9 mouse cellular contexts compared by ENCODE assay signal in genomic region chr2:164414581-164414980, GRCm38 (mm10). TPM values are rescaled to one million over a fixed set of nuclear protein-coding genes. Genes with fewer than 3 reads are reported as not detected.
DNase-seq lines count a peak whose midpoint lies in the region; ATAC-seq and TF ChIP-seq lines count a peak whose summit lies in the region.
"Had no signal": no experiment of that assay in that cellular context is flagged by ENCODE, and none has a peak within 500 bp of the region (broad histone marks: within the 10 kb centered on the region; RNA-seq: fewer than 3 reads in every experiment).

No protein-coding gene starts in this region.

- H3K4me2 ChIP-seq in heart, embryonic 11.5 days: peak overlapping the region; percentile 55
- 0 out of 2 replicates have a peak overlapping the region, but pooled peaks have one; percentile 23 for H3K4me2 ChIP-seq in hindbrain, embryonic 11.5 days (replicated peaks; ENCODE audit: low read depth, low read length)

- intact Hi-C loops in heart, postnatal 14 days (cut with DNase I): no loop called here

- H3K27me3 ChIP-seq in heart, embryonic 11.5 days (ENCODE audit: control insufficient read depth, insufficient read depth, low read length): peaks cover 34% of the 10 kb centered on the region
- peaks cover 41% of the 10 kb centered on the region for H3K27me3 ChIP-seq in E14TG2a.4 (ENCODE audit: insufficient read depth, low read length)
- peaks cover 11% of the 10 kb centered on the region; the same call in 1 of the 2 replicates for H3K27me3 ChIP-seq in hindbrain, embryonic 11.5 days (ENCODE audit: control insufficient read depth, insufficient read depth, low read length)
- peaks cover 53% of the 10 kb centered on the region for H3K27me3 ChIP-seq in megakaryocyte, embryonic 14.5 days (replicated peaks)
- H3K27me3 ChIP-seq in cerebellum, adult 2 months (ENCODE audit: control insufficient read depth, insufficient read depth, low read length): no peaks in the 10 kb centered on the region

- no peak for DNase-seq in heart, postnatal 14 days
- DNase-seq in hindbrain, embryonic 11.5 days (ENCODE audit: low spot score): no peak
- DNase-seq in MN1 (ENCODE audit: low spot score): no peak
- DNase-seq in cerebellum, adult 2 months: no peak
- DNase-seq: thymus, postnatal 36 days had no signal

- H3K27ac ChIP-seq in heart, embryonic 11.5 days (ENCODE audit: low read depth, low read length): no peak overlapping the region
- H3K27ac ChIP-seq in hindbrain, embryonic 11.5 days (ENCODE audit: low read depth, low read length): no peak overlapping the region
- no peak overlapping the region for H3K27ac ChIP-seq in cerebellum, adult 2 months (ENCODE audit: insufficient read depth, low read length)

- H3K4me1 ChIP-seq in heart, embryonic 11.5 days (ENCODE audit: control insufficient read depth, insufficient read depth, low read length): no peaks in the 10 kb centered on the region
- H3K4me1 ChIP-seq in E14TG2a.4 (replicated peaks; ENCODE audit: low read depth, low read length): peaks cover 33% of the 10 kb centered on the region
- no peaks in the 10 kb centered on the region for H3K4me1 ChIP-seq in hindbrain, embryonic 11.5 days (replicated peaks; ENCODE audit: control insufficient read depth, insufficient read depth, low read length)
- peaks cover 3% of the 10 kb centered on the region; the same call in 1 of the 2 replicates for H3K4me1 ChIP-seq in megakaryocyte, embryonic 14.5 days
- no peaks in the 10 kb centered on the region for H3K4me1 ChIP-seq in cerebellum, adult 2 months (ENCODE audit: control insufficient read depth, insufficient read depth, low read length)

- H3K36me3 ChIP-seq in heart, embryonic 11.5 days (ENCODE audit: control insufficient read depth, insufficient read depth, low read length): no peaks in the 10 kb centered on the region
- no peaks in the 10 kb centered on the region for H3K36me3 ChIP-seq in E14TG2a.4 (ENCODE audit: insufficient read depth, low read length)
- no peaks in the 10 kb centered on the region for H3K36me3 ChIP-seq in hindbrain, embryonic 11.5 days (ENCODE audit: control insufficient read depth, insufficient read depth, low read length)
- no peaks in the 10 kb centered on the region for H3K36me3 ChIP-seq in megakaryocyte, embryonic 14.5 days (replicated peaks; ENCODE audit: low read length)

- no peak for TF ChIP-seq POLR2A in cerebellum, adult 2 months (IDR thresholded peaks at IDR 0.05; ENCODE audit: borderline replicate concordance, insufficient read depth, low read length)

- ATAC-seq in heart, embryonic 11.5 days (replicated peaks; ENCODE audit: insufficient number of reproducible peaks, low FRiP score, low TSS enrichment): no peak
- no peak for ATAC-seq in hindbrain, embryonic 11.5 days (ENCODE audit: low FRiP score)
- ATAC-seq in activated CD4-positive, CD25-positive, alpha-beta regulatory T cell, adult 4 months: no peak

- peak overlapping the region; percentile 25 for H3K4me3 ChIP-seq in heart, embryonic 11.5 days (ENCODE audit: low read depth, low read length)
- H3K4me3 ChIP-seq in E14TG2a.4 (replicated peaks; ENCODE audit: low read length): peak overlapping the region; percentile 68
- H3K4me3 ChIP-seq in hindbrain, embryonic 11.5 days (ENCODE audit: low read depth, low read length): no peak overlapping the region
- H3K4me3 ChIP-seq in megakaryocyte, embryonic 14.5 days (replicated peaks): peak overlapping the region; percentile 10
- H3K4me3 ChIP-seq in cerebellum, adult 2 months (replicated peaks; ENCODE audit: insufficient read depth, low read depth, low read length): no peak overlapping the region

- no peaks in the 10 kb centered on the region for H3K9me3 ChIP-seq in heart, embryonic 11.5 days (replicated peaks; ENCODE audit: control insufficient read depth, low read length)
- no peaks in the 10 kb centered on the region for H3K9me3 ChIP-seq in E14TG2a.4 (ENCODE audit: low read length)
- no peaks in the 10 kb centered on the region for H3K9me3 ChIP-seq in hindbrain, embryonic 11.5 days (ENCODE audit: control insufficient read depth, low read length)
- no peaks in the 10 kb centered on the region for H3K9me3 ChIP-seq in megakaryocyte, embryonic 14.5 days

- H3K9ac ChIP-seq in heart, embryonic 11.5 days (ENCODE audit: low read depth, low read length): peak overlapping the region; percentile 43
- H3K9ac ChIP-seq in hindbrain, embryonic 11.5 days (ENCODE audit: low read depth, low read length): no peak overlapping the region

- 54% methylated on average over 10 of the region's 10 CpGs for WGBS in heart, embryonic 11.5 days (ENCODE audit: insufficient replicate concordance)
- WGBS in hindbrain, embryonic 11.5 days: 80% methylated on average over 10 of the region's 10 CpGs
- 73% methylated on average over 10 of the region's 10 CpGs for WGBS in cerebellum, adult 2 months

- no peak for TF ChIP-seq CTCF in E14TG2a.4 (conservative IDR thresholded peaks at IDR 0.05; ENCODE audit: low read length)
- TF ChIP-seq CTCF in cerebellum, adult 2 months (IDR thresholded peaks at IDR 0.05; ENCODE audit: borderline replicate concordance, insufficient read depth, low read depth, low read length): no peak

RNA-seq across cellular contexts. Expression of gene Matn4, which starts 9.6 kb away (rescaled TPM):
- 0.34 and 0.77 TPM in 2 replicates for polyA plus RNA-seq in heart, embryonic 11.5 days (2014; fragmentation: Nextera tagmentation; extraction: Ambion mirVana)
- 1 to 10 TPM; 1.2 to 1.5 TPM for total RNA-seq in heart, postnatal 14 days (2021)
- polyA plus RNA-seq in hindbrain, embryonic 11.5 days (2014; fragmentation: Nextera tagmentation; extraction: Ambion mirVana): 0.71 and 0.91 TPM in 2 replicates
- not detected in 2 replicates for polyA plus RNA-seq in megakaryocyte, embryonic 14.5 days (2012; ENCODE audit: insufficient read depth, low replicate concordance)
- polyA plus RNA-seq in activated CD4-positive, CD25-positive, alpha-beta regulatory T cell, adult 4 months (2017; shearing (Covaris generic)): under 1 TPM in 1 of 2 experiments, not detected in 1; 0.32 TPM
- 5.5 and 5.9 TPM in 2 replicates for polyA plus RNA-seq in cerebellum, adult 2 months (2012; rRNA removed)

RNA-seq across cellular contexts. Expression of gene Rbpjl, which starts 11.6 kb away (rescaled TPM):
- polyA plus RNA-seq in heart, embryonic 11.5 days (2014; fragmentation: Nextera tagmentation; extraction: Ambion mirVana): 0.06 and 0.19 TPM in 2 replicates
- total RNA-seq in heart, postnatal 14 days (2021): not detected
- polyA plus RNA-seq in hindbrain, embryonic 11.5 days (2014; fragmentation: Nextera tagmentation; extraction: Ambion mirVana): not detected in 2 replicates
- polyA plus RNA-seq in megakaryocyte, embryonic 14.5 days (2012; ENCODE audit: insufficient read depth, low replicate concordance): 0.18 TPM in 1 of 2 replicates, not detected in the other
- polyA plus RNA-seq in activated CD4-positive, CD25-positive, alpha-beta regulatory T cell, adult 4 months (2017; shearing (Covaris generic)): not detected
- 0.34 and 0.36 TPM in 2 replicates for polyA plus RNA-seq in cerebellum, adult 2 months (2012; rRNA removed)

RNA-seq across cellular contexts. Expression of gene Slpi, which starts 25.7 kb away (rescaled TPM):
- polyA plus RNA-seq in heart, embryonic 11.5 days (2014; fragmentation: Nextera tagmentation; extraction: Ambion mirVana): 0.39 and 0.97 TPM in 2 replicates
- 1 to 10 TPM; 1.4 to 3.6 TPM for total RNA-seq in heart, postnatal 14 days (2021)
- 0.43 and 0.46 TPM in 2 replicates for polyA plus RNA-seq in hindbrain, embryonic 11.5 days (2014; fragmentation: Nextera tagmentation; extraction: Ambion mirVana)
- 10.8 and 19.1 TPM in 2 replicates for polyA plus RNA-seq in megakaryocyte, embryonic 14.5 days (2012; ENCODE audit: insufficient read depth, low replicate concordance)
- polyA plus RNA-seq in activated CD4-positive, CD25-positive, alpha-beta regulatory T cell, adult 4 months (2017; shearing (Covaris generic)): 1 to 10 TPM; 3.4 to 4.2 TPM
- 0.80 TPM in 1 of 2 replicates, not detected in the other for polyA plus RNA-seq in cerebellum, adult 2 months (2012; rRNA removed)

RNA-seq across cellular contexts. Expression of gene Sdc4, which starts 29.1 kb away (rescaled TPM):
- 33.9 and 34.6 TPM in 2 replicates for polyA plus RNA-seq in heart, embryonic 11.5 days (2014; fragmentation: Nextera tagmentation; extraction: Ambion mirVana)
- total RNA-seq in heart, postnatal 14 days (2021): 10 to 100 TPM; 20.0 to 27.0 TPM
- polyA plus RNA-seq in hindbrain, embryonic 11.5 days (2014; fragmentation: Nextera tagmentation; extraction: Ambion mirVana): 9.8 and 11.6 TPM in 2 replicates
- 0.78 and 6.1 TPM in 2 replicates for polyA plus RNA-seq in megakaryocyte, embryonic 14.5 days (2012; ENCODE audit: insufficient read depth, low replicate concordance)
- polyA plus RNA-seq in activated CD4-positive, CD25-positive, alpha-beta regulatory T cell, adult 4 months (2017; shearing (Covaris generic)): 10 to 100 TPM; 13.8 to 23.7 TPM
- polyA plus RNA-seq in cerebellum, adult 2 months (2012; rRNA removed): 65.7 and 69.5 TPM in 2 replicates

RNA-seq across cellular contexts. Expression of gene Sys1, which starts 42.2 kb away (rescaled TPM):
- polyA plus RNA-seq in heart, embryonic 11.5 days (2014; fragmentation: Nextera tagmentation; extraction: Ambion mirVana): 37.0 and 42.3 TPM in 2 replicates
- 10 to 100 TPM; 21.2 to 21.9 TPM for total RNA-seq in heart, postnatal 14 days (2021)
- polyA plus RNA-seq in hindbrain, embryonic 11.5 days (2014; fragmentation: Nextera tagmentation; extraction: Ambion mirVana): 71.3 and 72.2 TPM in 2 replicates
- polyA plus RNA-seq in megakaryocyte, embryonic 14.5 days (2012; ENCODE audit: insufficient read depth, low replicate concordance): 63.1 and 105 TPM in 2 replicates
- polyA plus RNA-seq in activated CD4-positive, CD25-positive, alpha-beta regulatory T cell, adult 4 months (2017; shearing (Covaris generic)): 10 to 100 TPM; 29.7 to 33.4 TPM
- polyA plus RNA-seq in cerebellum, adult 2 months (2012; rRNA removed): 73.7 and 75.4 TPM in 2 replicates

Comparison
In these comparisons a context has a peak if more than half of its experiments do, and no peak if none do; other contexts are left out.
1. H3K4me3 ChIP-seq: peak in heart, embryonic 11.5 days (single experiment), E14TG2a.4 (single experiment) and megakaryocyte, embryonic 14.5 days (single experiment); none in hindbrain, embryonic 11.5 days (single experiment) and cerebellum, adult 2 months (single experiment).